Mouse (Mus musculus) liver, embryonic 13.5 days (tissue): Measurements from ENCODE around the gene Heca. TPM values are rescaled to one million over a fixed set of nuclear protein-coding genes. Genes with fewer than 3 reads are reported as not detected.
"Not testable (repeated sequence)": the region's sequence is repeated elsewhere in the genome, so short reads cannot be mapped to it uniquely, and the experiment has no call there.

Experiments used
- ATAC-seq: fragments of 200-750 bp; cut with Nextera tagmentation; 2 replicates; pipeline ENCODE4 v1.8.0; 2017; ENCODE audit warnings: low read depth, mild to moderate bottlenecking, moderate number of reproducible peaks, moderate library complexity
- DNase-seq: peaks from one replicate; pipeline ENCODE4 v3.0.0; 2022
- H3K27ac ChIP-seq: fragments of 300-500 bp; sonication (generic); 2 replicates; pipeline ENCODE4 v1.5.1; 2015; ENCODE audit warnings: moderate library complexity, mild to moderate bottlenecking, inconsistent platforms
- H3K27me3 ChIP-seq: fragments of 300-500 bp; sonication (generic); 2 replicates; pipeline ENCODE4 v1.6.1; 2015; ENCODE audit warnings: mild to moderate bottlenecking, inconsistent platforms
- H3K36me3 ChIP-seq: fragments of 300-500 bp; sonication (generic); 2 replicates; pipeline ENCODE4 v1.6.1; 2015; ENCODE audit warnings: mild to moderate bottlenecking, inconsistent platforms
- H3K4me1 ChIP-seq: fragments of 300-500 bp; sonication (generic); replicated peaks from 2 replicates; pipeline ENCODE4 v1.6.1; 2015; ENCODE audit warnings: inconsistent platforms
- H3K4me2 ChIP-seq: fragments of 300-500 bp; sonication (generic); 2 replicates; pipeline ENCODE4 v1.6.1; 2015; ENCODE audit warnings: inconsistent platforms, mild to moderate bottlenecking, moderate library complexity
- H3K4me3 ChIP-seq: fragments of 300-500 bp; sonication (generic); replicated peaks from 2 replicates; pipeline ENCODE4 v1.5.1; 2015; ENCODE audit warnings: mild to moderate bottlenecking, inconsistent platforms
- H3K9ac ChIP-seq: fragments of 300-500 bp; sonication (generic); 2 replicates; pipeline ENCODE4 v1.6.1; 2015; ENCODE audit warnings: mild to moderate bottlenecking, inconsistent platforms
- H3K9me3 ChIP-seq: fragments of 300-500 bp; sonication (generic); replicated peaks from 2 replicates; pipeline ENCODE4 v1.6.1; 2016; ENCODE audit warnings: inconsistent platforms
- WGBS: fragments of 180-500 bp; shearing (Covaris S2); methylation state at CpG from one replicate; pipeline ENCODE4 v1.1.7; 2015; ENCODE audit not compliant: insufficient replicate concordance; 5-methylcytosine and 5-hydroxymethylcytosine counted together
- polyA plus RNA-seq: library from polyadenylated mRNA; unstranded; fragments of >200 nt; fragmentation: Nextera tagmentation; extraction: Ambion mirVana; gene quantifications from 2 replicates; pipeline ENCODE4 v1.2.1, GENCODE M21; 2015

The Heca gene
- polyA plus RNA-seq, result 2.3 and 2.4 TPM in 2 replicates

- Histone ChIP-seq H3K4me1 (peaks cover 31% of the 10 kb centered on the region), H3K27me3 (no peaks in the 10 kb centered on the region), H3K9me3 (no peaks in the 10 kb centered on the region), H3K9ac (peak within 1 kb of the TSS; percentile 90), H3K4me2 (peak within 1 kb of the TSS; percentile 88), H3K4me3 (peak within 1 kb of the TSS; percentile 89), H3K36me3 (no peaks in the 10 kb centered on the region), H3K27ac (peak within 1 kb of the TSS; percentile 82)
- DNase-seq, result peak; percentile 77
- 8% methylated on average over 50 of the region's 50 CpGs for WGBS
- ATAC-seq, result peak; percentile 90
Measured at GRCm38 (mm10) chr10:17947960-17948730, at the start of gene Heca. Heca (minus strand) TSS chr10:17948067.

- H3K4me1 ChIP-seq, result no peaks in the 10 kb centered on the region
- H3K9ac ChIP-seq, result no peak overlapping the region
- ATAC-seq (no peak), DNase-seq (no peak)
- H3K27ac ChIP-seq, result no peak overlapping the region
- H3K4me3 ChIP-seq, result no peak overlapping the region
- H3K9me3 ChIP-seq, result no peaks in the 10 kb centered on the region
- no peak overlapping the region for H3K4me2 ChIP-seq
- 50% methylated on average over 4 of the region's 4 CpGs for WGBS
- no peaks in the 10 kb centered on the region for H3K27me3 ChIP-seq
- H3K36me3 ChIP-seq, result no peaks in the 10 kb centered on the region
Measured at GRCm38 (mm10) chr10:17990576-17990975, 42.7 kb upstream of the Heca start.

- H3K4me2 ChIP-seq, result no peak overlapping the region
- no peaks in the 10 kb centered on the region for H3K9me3 ChIP-seq
- no peak for ATAC-seq
- H3K27ac ChIP-seq, result no peak overlapping the region
- 50% methylated on average over 6 of the region's 6 CpGs for WGBS
- no peak for DNase-seq
- H3K9ac ChIP-seq, result no peak overlapping the region
- H3K4me1 ChIP-seq, result no peaks in the 10 kb centered on the region
- H3K36me3 ChIP-seq, result no peaks in the 10 kb centered on the region
- H3K27me3 ChIP-seq, result no peaks in the 10 kb centered on the region
- no peak overlapping the region for H3K4me3 ChIP-seq
Measured at GRCm38 (mm10) chr10:17989136-17989535, 41.3 kb upstream of the Heca start.

DNA sequence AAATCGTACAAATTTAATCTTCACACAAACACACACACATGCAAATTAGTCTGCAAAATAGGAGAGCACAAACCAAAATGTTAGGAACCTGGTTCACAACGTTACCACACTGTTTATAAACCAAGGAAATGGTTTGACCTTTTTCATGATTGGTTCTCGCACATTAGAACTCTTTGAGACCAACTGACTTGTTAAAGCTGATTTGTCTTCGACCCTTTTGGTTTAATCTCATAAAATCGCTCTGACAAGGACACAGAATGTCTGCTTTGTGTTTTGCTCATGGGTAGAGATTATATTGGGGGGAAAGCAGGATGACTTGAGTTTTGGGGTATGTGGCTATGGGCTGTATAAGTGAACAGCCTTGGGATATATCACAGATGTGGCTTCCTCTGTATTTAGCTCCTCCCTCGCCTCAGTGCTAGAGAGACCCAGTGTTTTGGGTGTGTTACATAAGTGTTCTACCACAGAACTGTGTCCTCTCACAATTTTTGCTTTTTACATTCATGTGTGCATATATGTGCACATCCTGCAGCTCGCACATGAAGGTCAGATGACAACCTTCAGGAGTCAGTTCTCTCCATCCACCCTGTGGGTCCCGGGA, 40.1 kb upstream of the Heca start:
- ATAC-seq, result no peak
- Histone ChIP-seq H3K27me3 (no peaks in the 10 kb centered on the region), H3K4me2 (no peak overlapping the region), H3K9me3 (no peaks in the 10 kb centered on the region), H3K9ac (no peak overlapping the region), H3K4me1 (no peaks in the 10 kb centered on the region), H3K4me3 (no peak overlapping the region), H3K27ac (no peak overlapping the region), H3K36me3 (no peaks in the 10 kb centered on the region)
- DNase-seq, result no peak
- WGBS, result 61% methylated on average over 8 of the region's 8 CpGs

DNA sequence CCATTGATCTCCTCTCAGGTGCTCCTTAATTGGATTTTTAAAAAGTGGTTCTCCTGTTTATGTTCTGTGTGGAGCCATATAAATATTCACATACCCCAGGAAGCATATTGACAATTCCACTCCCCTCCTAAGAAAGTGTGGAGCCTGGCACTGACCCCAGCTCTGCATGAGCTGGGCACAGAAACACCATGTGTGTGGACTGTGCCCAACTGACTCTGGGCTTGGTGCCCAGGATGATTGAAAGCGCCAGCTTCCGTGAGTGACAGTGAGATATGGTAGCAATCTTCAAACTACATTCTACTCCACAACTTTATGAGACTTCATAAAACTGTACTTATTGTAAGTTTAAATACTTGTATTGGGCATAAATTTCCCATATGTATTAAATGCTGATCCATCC, 35.4 kb upstream of the Heca start:
- Histone ChIP-seq H3K27ac (no peak overlapping the region), H3K9ac (no peak overlapping the region), H3K9me3 (no peaks in the 10 kb centered on the region), H3K4me2 (no peak overlapping the region), H3K4me3 (no peak overlapping the region), H3K36me3 (no peaks in the 10 kb centered on the region), H3K27me3 (no peaks in the 10 kb centered on the region), H3K4me1 (no peaks in the 10 kb centered on the region)
- ATAC-seq, result no peak
- no peak for DNase-seq
- WGBS, result 77% methylated on average over 2 of the region's 2 CpGs

GRCm38 (mm10) chr10:17966090-17966489, 18.2 kb upstream of the Heca start:
- WGBS, result 45% methylated on average over 4 of the region's 4 CpGs

DNA sequence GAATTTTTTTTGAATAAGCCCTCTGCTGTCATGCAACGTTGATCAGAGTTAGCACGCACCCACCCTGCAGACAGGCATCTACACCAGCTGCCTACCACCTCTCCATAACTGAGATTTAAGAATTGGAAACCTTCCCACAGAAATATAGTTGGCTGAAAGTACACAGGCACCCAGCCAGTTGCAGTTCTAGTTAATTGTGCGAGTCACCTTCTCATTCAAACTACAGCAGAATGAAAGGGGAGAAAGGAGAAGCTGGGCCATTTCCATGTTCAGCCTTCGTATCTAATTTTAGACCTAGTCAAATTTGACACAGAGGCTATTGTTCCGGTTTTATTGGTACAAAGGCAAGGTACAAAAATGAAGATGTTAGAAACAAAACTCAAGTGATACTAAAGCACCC, 2.9 kb upstream of the Heca start:
- Histone ChIP-seq H3K9ac (no peak overlapping the region), H3K27me3 (no peaks in the 10 kb centered on the region), H3K36me3 (no peaks in the 10 kb centered on the region), H3K4me1 (peaks cover 13% of the 10 kb centered on the region), H3K4me2 (no peak overlapping the region), H3K27ac (no peak overlapping the region), H3K9me3 (no peaks in the 10 kb centered on the region), H3K4me3 (no peak overlapping the region)
- DNase-seq (no peak), ATAC-seq (no peak)
- 59% methylated on average over 5 of the region's 5 CpGs for WGBS

More at GRCm38 (mm10) chr10:17966090-17966489, 18.2 kb upstream of the Heca start:
- Histone ChIP-seq H3K9ac (no peak overlapping the region), H3K36me3 (no peaks in the 10 kb centered on the region), H3K4me3 (no peak overlapping the region), H3K27ac (no peak overlapping the region), H3K27me3 (no peaks in the 10 kb centered on the region), H3K9me3 (no peaks in the 10 kb centered on the region), H3K4me1 (no peaks in the 10 kb centered on the region), H3K4me2 (no peak overlapping the region)
- ATAC-seq (no peak), DNase-seq (no peak)

- peak; percentile 58 for ATAC-seq
- H3K4me1 ChIP-seq, result peaks cover 31% of the 10 kb centered on the region
- DNase-seq, result peak; percentile 35
- peak overlapping the region; percentile 82 for H3K27ac ChIP-seq
- H3K27me3 ChIP-seq, result no peaks in the 10 kb centered on the region
- no peaks in the 10 kb centered on the region for H3K9me3 ChIP-seq
- H3K4me3 ChIP-seq, result peak overlapping the region; percentile 89
- H3K9ac ChIP-seq, result peak overlapping the region; percentile 90
- no peaks in the 10 kb centered on the region for H3K36me3 ChIP-seq
- WGBS, result under 1% methylated on average over 76 of the region's 110 CpGs
- peak overlapping the region; percentile 88 for H3K4me2 ChIP-seq
Measured at GRCm38 (mm10) chr10:17947175-17947906, 526 bp downstream of the Heca start.

DNA sequence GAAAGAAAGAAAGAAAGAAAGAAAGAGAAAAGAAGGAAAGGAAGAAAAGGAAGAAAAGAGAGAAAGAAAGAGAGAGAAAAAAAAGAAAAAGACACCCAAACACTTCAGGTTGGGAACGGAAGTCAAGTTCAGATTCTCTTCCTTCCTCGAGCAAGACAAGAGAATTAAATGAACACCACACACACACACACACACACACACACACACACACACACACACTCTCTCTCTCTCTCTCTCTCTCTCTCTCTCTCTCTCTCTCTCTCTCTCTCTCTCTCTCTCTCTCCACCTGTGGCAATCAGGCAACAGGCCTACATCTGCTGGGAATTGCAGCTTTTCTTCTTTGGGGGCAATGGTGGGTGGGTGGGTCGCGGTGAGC, 1.1 kb downstream of the Heca start:
- not testable (repeated sequence) for H3K27me3 ChIP-seq, DNase-seq, ATAC-seq, H3K36me3 ChIP-seq, H3K9me3 ChIP-seq
- Histone ChIP-seq H3K27ac (peak overlapping the region; percentile 82), H3K4me1 (peaks cover 31% of the 10 kb centered on the region), H3K4me2 (peak overlapping the region; percentile 88), H3K4me3 (peak overlapping the region; percentile 89), H3K9ac (peak overlapping the region; percentile 90)
- WGBS, result 2% methylated on average over 4 of the region's 4 CpGs

DNA sequence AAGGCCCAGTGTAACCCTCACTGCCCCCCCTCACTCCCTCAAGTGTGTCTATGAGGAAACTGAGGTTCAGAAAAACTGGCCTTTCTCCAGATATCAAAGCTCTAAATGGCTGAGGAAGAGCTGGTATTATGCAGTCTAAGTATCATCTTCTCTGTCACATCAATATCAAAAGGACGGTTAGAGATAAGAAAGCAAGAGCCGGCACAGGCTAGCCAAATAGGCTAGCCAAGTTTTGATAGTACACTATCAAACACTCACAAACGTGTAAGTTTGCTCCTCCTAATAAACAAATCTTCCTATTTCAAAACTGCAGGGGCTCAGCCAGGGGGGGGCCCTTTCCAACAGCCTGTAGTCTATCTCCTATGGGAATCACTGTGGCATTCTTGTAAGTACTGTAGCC, 1.8 kb downstream of the Heca start:
- H3K9me3 ChIP-seq, result no peaks in the 10 kb centered on the region
- H3K4me3 ChIP-seq, result peak overlapping the region; percentile 89
- H3K4me1 ChIP-seq, result peaks cover 31% of the 10 kb centered on the region
- ATAC-seq, result peak; percentile 60
- H3K27me3 ChIP-seq, result no peaks in the 10 kb centered on the region
- peak overlapping the region; percentile 88 for H3K4me2 ChIP-seq
- peak overlapping the region; percentile 60 for H3K27ac ChIP-seq
- H3K36me3 ChIP-seq, result 0 out of 2 replicates have a peak, but pooled peaks cover 3% of the 10 kb centered on the region
- DNase-seq, result peak; percentile 8
- peak overlapping the region; percentile 50 for H3K9ac ChIP-seq
- 10% methylated on average over 3 of the region's 3 CpGs for WGBS

- Histone ChIP-seq H3K27ac (no peak overlapping the region), H3K4me1 (peaks cover 8% of the 10 kb centered on the region), H3K4me3 (no peak overlapping the region), H3K27me3 (no peaks in the 10 kb centered on the region), H3K4me2 (no peak overlapping the region), H3K9ac (no peak overlapping the region), H3K9me3 (no peaks in the 10 kb centered on the region), H3K36me3 (no peaks in the 10 kb centered on the region)
- WGBS, result 56% methylated on average over 2 of the region's 2 CpGs
- ATAC-seq (no peak), DNase-seq (no peak)
Measured at GRCm38 (mm10) chr10:17933622-17934021, 14.2 kb downstream of the Heca start.
